Mouse (Mus musculus) liver, postnatal 0 days (tissue): ENCODE measurements at regions not wholly inside any gene's neighbourhood (a gene's known extent, or its start where the extent isn't known, plus 50 kb on each side); places are given as distances from the start of the nearest gene placed in this dataset.

ENCODE experiments used
- ATAC-seq: fragments of 200-750 bp; cut with Nextera tagmentation; 2 replicates; pipeline ENCODE4 v1.8.0; 2017; ENCODE audit warnings: mild to moderate bottlenecking, moderate library complexity
- DNase-seq: peaks from one replicate; pipeline ENCODE4 v3.0.0-alpha.2; 2016
- H3K27ac ChIP-seq: fragments of 300-500 bp; sonication (generic); 2 replicates; pipeline ENCODE4 v1.5.1; 2014; ENCODE audit warnings: antibody characterized with exemption, moderate library complexity, mild to moderate bottlenecking, low read depth
- H3K27me3 ChIP-seq: fragments of 300-500 bp; sonication (generic); 2 replicates; pipeline ENCODE4 v1.6.1; 2014; ENCODE audit warnings: low read length, control low read depth, mixed read lengths; ENCODE audit not compliant: insufficient read depth
- H3K36me3 ChIP-seq: fragments of 300-500 bp; sonication (generic); replicated peaks from 2 replicates; pipeline ENCODE4 v1.6.1; 2014; ENCODE audit warnings: mild to moderate bottlenecking, control low read depth, low read length, moderate library complexity, mixed read lengths; ENCODE audit not compliant: insufficient read depth
- H3K4me1 ChIP-seq: fragments of 300-500 bp; sonication (generic); 2 replicates; pipeline ENCODE4 v1.6.1; 2014; ENCODE audit warnings: antibody characterized with exemption, mild to moderate bottlenecking, control low read depth; ENCODE audit not compliant: insufficient read depth
- H3K4me2 ChIP-seq: fragments of 300-500 bp; sonication (generic); 2 replicates; pipeline ENCODE4 v1.6.1; 2014; ENCODE audit warnings: low read depth, mild to moderate bottlenecking, low read length, moderate library complexity, mixed read lengths
- H3K4me3 ChIP-seq: fragments of 300-500 bp; sonication (generic); 2 replicates; pipeline ENCODE4 v1.5.1; 2014; ENCODE audit warnings: low read depth, low read length
- H3K9ac ChIP-seq: fragments of 300-500 bp; sonication (generic); replicated peaks from 2 replicates; pipeline ENCODE4 v1.6.1; 2014; ENCODE audit warnings: mild to moderate bottlenecking, moderate library complexity
- H3K9me3 ChIP-seq: fragments of 300-500 bp; sonication (generic); 2 replicates; pipeline ENCODE4 v1.6.1; 2016; ENCODE audit warnings: mild to moderate bottlenecking, control low read depth, low read length, mixed read lengths
- CTCF ChIP-seq: sonication (generic); IDR thresholded peaks from 2 replicates; pipeline ENCODE4 v1.5.1; 2016; ENCODE audit warnings: antibody characterized with exemption, low read depth
- EP300 ChIP-seq: IDR thresholded peaks from 2 replicates; pipeline ENCODE4 v1.6.1; 2016; ENCODE audit warnings: antibody characterized with exemption, low read depth, mild to moderate bottlenecking
- WGBS: fragments of 180-500 bp; shearing (Covaris S2); extraction: QIAGEN DNeasy Blood & Tissue Kit; methylation state at CpG from one replicate; pipeline ENCODE4 v1.1.7; 2014; ENCODE audit not compliant: insufficient replicate concordance; 5-methylcytosine and 5-hydroxymethylcytosine counted together

GRCm38 (mm10) chr1:157969635-157970111, 386.5 kb downstream of the Brinp2 start:
- Histone ChIP-seq H3K27me3 (no peaks in the 10 kb centered on the region), H3K4me3 (no peak overlapping the region), H3K27ac (no peak overlapping the region), H3K4me1 (no peaks in the 10 kb centered on the region), H3K9me3 (no peaks in the 10 kb centered on the region), H3K4me2 (no peak overlapping the region), H3K9ac (no peak overlapping the region), H3K36me3 (no peaks in the 10 kb centered on the region)
- TF ChIP-seq CTCF: no peak
- no peak for TF ChIP-seq EP300
- DNase-seq (no peak), ATAC-seq (no peak)
- 74% methylated on average over 6 of the region's 6 CpGs for WGBS

GRCm38 (mm10) chr1:157973373-157974232, 382.5 kb downstream of the Brinp2 start:
- no peak overlapping the region for H3K4me3 ChIP-seq
- ATAC-seq: no peak
- no peak overlapping the region for H3K4me2 ChIP-seq

GRCm38 (mm10) chr1:157974656-157975055, 381.5 kb downstream of the Brinp2 start:
- Histone ChIP-seq H3K27ac (no peak overlapping the region), H3K4me3 (no peak overlapping the region), H3K9ac (no peak overlapping the region), H3K4me2 (no peak overlapping the region), H3K27me3 (no peaks in the 10 kb centered on the region), H3K4me1 (no peaks in the 10 kb centered on the region), H3K9me3 (no peaks in the 10 kb centered on the region), H3K36me3 (no peaks in the 10 kb centered on the region)
- DNase-seq (no peak), ATAC-seq (no peak)
- TF ChIP-seq EP300: no peak
- no peak for TF ChIP-seq CTCF
- 70% methylated on average over 4 of the region's 4 CpGs for WGBS

More at GRCm38 (mm10) chr1:157973373-157974232, 382.5 kb downstream of the Brinp2 start:
- DNase-seq: no peak
- 68% methylated on average over 10 of the region's 10 CpGs for WGBS
- Histone ChIP-seq H3K27me3 (no peaks in the 10 kb centered on the region), H3K9me3 (no peaks in the 10 kb centered on the region), H3K36me3 (no peaks in the 10 kb centered on the region), H3K4me1 (no peaks in the 10 kb centered on the region), H3K27ac (no peak overlapping the region), H3K9ac (no peak overlapping the region)
- no peak for TF ChIP-seq EP300
- no peak for TF ChIP-seq CTCF

- H3K4me1 ChIP-seq: no peaks in the 10 kb centered on the region
- no peaks in the 10 kb centered on the region for H3K27me3 ChIP-seq
- ATAC-seq: no peak
- H3K4me3 ChIP-seq: no peak overlapping the region
- no peak overlapping the region for H3K9ac ChIP-seq
- H3K27ac ChIP-seq: no peak overlapping the region
- DNase-seq: no peak
- H3K36me3 ChIP-seq: no peaks in the 10 kb centered on the region
- no peak overlapping the region for H3K4me2 ChIP-seq
- TF ChIP-seq EP300 (no peak), CTCF (no peak)
- WGBS: 21% methylated on average over 7 of the region's 7 CpGs
- H3K9me3 ChIP-seq: no peaks in the 10 kb centered on the region
Observed at GRCm38 (mm10) chr1:158019161-158019560, 337.0 kb downstream of the Brinp2 start.

GRCm38 (mm10) chr1:158039756-158040155, 316.4 kb downstream of the Brinp2 start:
- Histone ChIP-seq H3K4me1 (no peaks in the 10 kb centered on the region), H3K9me3 (no peaks in the 10 kb centered on the region), H3K9ac (no peak overlapping the region), H3K4me3 (no peak overlapping the region), H3K36me3 (no peaks in the 10 kb centered on the region), H3K27me3 (no peaks in the 10 kb centered on the region), H3K27ac (no peak overlapping the region), H3K4me2 (no peak overlapping the region)
- TF ChIP-seq CTCF (no peak), EP300 (no peak)
- DNase-seq (no peak), ATAC-seq (no peak)
- WGBS: 46% methylated on average over 2 of the region's 2 CpGs

GRCm38 (mm10) chr1:158040334-158040733, 315.8 kb downstream of the Brinp2 start:
- Histone ChIP-seq H3K27me3 (no peaks in the 10 kb centered on the region), H3K27ac (no peak overlapping the region), H3K4me3 (no peak overlapping the region), H3K9me3 (no peaks in the 10 kb centered on the region), H3K36me3 (no peaks in the 10 kb centered on the region), H3K9ac (no peak overlapping the region), H3K4me1 (no peaks in the 10 kb centered on the region), H3K4me2 (no peak overlapping the region)
- WGBS: 58% methylated on average over 4 of the region's 4 CpGs
- no peak for DNase-seq
- no peak for ATAC-seq
- TF ChIP-seq EP300: no peak
- no peak for TF ChIP-seq CTCF
